Mouse (Mus musculus): ENCODE measurements around the gene Rnf113a2. TPM values are rescaled to one million over a fixed set of nuclear protein-coding genes. Genes with fewer than 3 reads are reported as not detected.

The Rnf113a2 gene
- total and polyA plus RNA-seq, 3 experiments, result 0.10 to 0.15 TPM; not detected in 1

DNA sequence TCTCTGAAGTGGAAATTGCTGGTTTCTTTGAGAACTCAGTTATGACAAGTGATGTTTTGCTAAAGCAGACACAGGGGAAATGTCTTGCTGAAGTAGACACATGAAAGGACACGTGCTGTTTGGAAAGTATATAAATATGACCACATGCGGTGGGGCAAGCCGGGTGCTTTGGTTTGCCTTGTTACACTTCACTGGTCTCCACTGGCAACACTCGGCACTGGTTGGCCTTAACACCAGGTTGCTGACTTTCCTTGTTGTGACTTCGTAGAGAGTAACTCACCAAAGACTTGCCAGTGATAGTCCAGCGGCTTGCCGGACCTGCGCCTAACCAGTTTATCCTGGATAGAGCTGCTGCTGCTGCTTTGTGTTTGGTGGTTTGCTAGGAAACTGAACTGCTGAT is 28.9 kb upstream of the Rnf113a2 start:
- Histone ChIP-seq H3K27ac (ENCODE audit: control insufficient read depth, low read depth, low read length) (no peak overlapping the region), H3K27me3 (ENCODE audit: control insufficient read depth in 1 of 2, insufficient read depth in 2 of 2, low read length in 2 of 2) (no peaks in the 10 kb centered on the region), H3K4me3 (ENCODE audit: control insufficient read depth in 1 of 2, insufficient read depth in 1 of 2, low read depth in 2 of 2, low read length in 2 of 2) (no peak overlapping the region), H3K79me2 (ENCODE audit: control insufficient read depth, insufficient read depth, low read length, poor library complexity) (no peaks in the 10 kb centered on the region), H3K36me3 (ENCODE audit: control insufficient read depth in 1 of 2, insufficient read depth in 2 of 2, low read length in 2 of 2) (peaks cover 0 to 10% of the 10 kb centered on the region in 2 experiments; a peak in 2 of 4 replicates), H3K9me3 (replicated peaks; ENCODE audit: insufficient read depth, low read length) (no peaks in the 10 kb centered on the region), H3K9ac (ENCODE audit: control insufficient read depth, low read depth, low read length, poor library complexity, severe bottlenecking) (no peak overlapping the region), H3K4me1 (ENCODE audit: control insufficient read depth in 1 of 2, insufficient read depth in 2 of 2, low read length in 2 of 2) (peaks cover 0 to 8% of the 10 kb centered on the region in 2 experiments; a peak in 3 of 4 replicates)
- DNase-seq (ENCODE audit: low read depth, low spot score), result no peak
- TF ChIP-seq BHLHE40 (IDR thresholded peaks at IDR 0.05; ENCODE audit: borderline replicate concordance, low read depth, low read length), result no peak

DNA sequence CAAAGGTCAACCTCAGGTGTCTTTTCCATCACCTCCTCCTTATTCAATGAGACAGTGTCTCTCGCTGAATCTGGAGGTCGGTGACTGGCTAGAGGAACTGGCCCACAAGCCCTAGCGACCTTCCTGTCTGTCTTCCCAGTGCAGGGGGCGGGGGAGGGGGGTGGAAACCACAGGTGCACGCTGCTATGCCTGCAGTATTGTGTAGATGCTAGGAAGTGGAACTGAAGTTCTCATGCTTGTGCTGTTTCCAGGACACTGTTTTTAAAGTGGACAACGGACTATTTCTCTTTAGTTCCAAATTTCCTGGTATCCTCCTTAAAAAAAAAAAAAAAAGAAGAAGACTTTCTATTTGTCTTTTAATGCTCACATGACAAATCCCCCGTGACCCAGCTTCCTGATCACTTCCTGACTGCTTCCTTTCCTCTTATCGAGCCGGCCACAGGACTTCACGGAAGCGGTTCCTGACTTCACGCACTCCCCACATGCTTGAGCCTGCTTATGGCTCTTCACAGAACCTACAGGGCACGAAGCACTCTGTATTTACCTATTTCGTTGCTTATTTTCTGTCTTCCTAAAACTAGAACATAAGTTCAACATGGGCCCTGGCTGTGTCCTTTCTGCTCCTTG is 28.1 kb upstream of the Rnf113a2 start:
- Histone ChIP-seq H3K27me3 (ENCODE audit: control insufficient read depth in 1 of 2, insufficient read depth in 2 of 2, low read length in 2 of 2) (no peaks in the 10 kb centered on the region), H3K9me3 (replicated peaks; ENCODE audit: insufficient read depth, low read length) (no peaks in the 10 kb centered on the region), H3K27ac (ENCODE audit: control insufficient read depth, low read depth, low read length) (no peak overlapping the region), H3K4me1 (ENCODE audit: control insufficient read depth in 1 of 2, insufficient read depth in 2 of 2, low read length in 2 of 2) (peaks cover 0 to 8% of the 10 kb centered on the region in 2 experiments; a peak in 3 of 4 replicates), H3K4me3 (ENCODE audit: control insufficient read depth in 1 of 2, insufficient read depth in 1 of 2, low read depth in 2 of 2, low read length in 2 of 2) (no peak overlapping the region), H3K9ac (ENCODE audit: control insufficient read depth, low read depth, low read length, poor library complexity, severe bottlenecking) (no peak overlapping the region), H3K79me2 (ENCODE audit: control insufficient read depth, insufficient read depth, low read length, poor library complexity) (no peaks in the 10 kb centered on the region), H3K36me3 (ENCODE audit: control insufficient read depth in 1 of 2, insufficient read depth in 2 of 2, low read length in 2 of 2) (peaks cover 0 to 10% of the 10 kb centered on the region in 2 experiments; a peak in 2 of 4 replicates)
- no peak for DNase-seq (ENCODE audit: low read depth, low spot score)
- no peak for TF ChIP-seq MAX (IDR thresholded peaks at IDR 0.05; ENCODE audit: low read length)
- TF ChIP-seq ELF1 (IDR thresholded peaks at IDR 0.05; ENCODE audit: low read depth, low read length), result no peak
- TF ChIP-seq HCFC1 (IDR thresholded peaks at IDR 0.05; ENCODE audit: low read depth, low read length), result no peak
- TF ChIP-seq CHD2 (IDR thresholded peaks at IDR 0.05; ENCODE audit: low read length), result no peak

DNA sequence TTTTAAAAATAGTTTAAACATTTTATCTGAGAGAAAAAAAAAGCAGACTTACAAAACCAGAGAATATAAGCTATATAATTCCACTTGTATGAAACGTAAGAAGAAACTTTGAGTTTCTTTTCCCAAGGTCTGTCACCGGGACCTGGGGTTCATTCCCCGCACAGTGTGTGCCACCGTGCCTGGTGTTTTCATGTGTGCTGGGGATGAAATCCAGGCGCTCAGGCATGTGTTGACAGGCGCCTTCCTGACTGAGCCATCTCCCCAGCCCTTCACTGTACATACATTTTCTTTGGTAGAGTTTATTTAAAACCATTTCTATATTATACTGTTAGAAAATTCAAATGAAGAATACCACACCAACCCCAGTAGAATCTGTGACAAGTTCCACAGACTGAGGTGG is 26.7 kb upstream of the Rnf113a2 start:
- no peak overlapping the region for H3K4me3 ChIP-seq (ENCODE audit: control insufficient read depth in 1 of 2, insufficient read depth in 1 of 2, low read depth in 2 of 2, low read length in 2 of 2)
- no peaks in the 10 kb centered on the region; a peak in 1 of 4 replicates for H3K36me3 ChIP-seq (ENCODE audit: control insufficient read depth in 1 of 2, insufficient read depth in 2 of 2, low read length in 2 of 2)
- no peaks in the 10 kb centered on the region for H3K9me3 ChIP-seq (replicated peaks; ENCODE audit: insufficient read depth, low read length)
- no peak overlapping the region for H3K27ac ChIP-seq (ENCODE audit: control insufficient read depth, low read depth, low read length)
- H3K79me2 ChIP-seq (ENCODE audit: control insufficient read depth, insufficient read depth, low read length, poor library complexity), result no peaks in the 10 kb centered on the region
- H3K4me1 ChIP-seq (ENCODE audit: control insufficient read depth in 1 of 2, insufficient read depth in 2 of 2, low read length in 2 of 2), result no peaks in the 10 kb centered on the region; a peak in 1 of 4 replicates
- no peak for DNase-seq (ENCODE audit: low read depth, low spot score)
- H3K9ac ChIP-seq (ENCODE audit: control insufficient read depth, low read depth, low read length, poor library complexity, severe bottlenecking), result no peak overlapping the region
- H3K27me3 ChIP-seq (ENCODE audit: control insufficient read depth in 1 of 2, insufficient read depth in 2 of 2, low read length in 2 of 2), result no peaks in the 10 kb centered on the region
- TF ChIP-seq TCF12 (IDR thresholded peaks at IDR 0.05; ENCODE audit: low read depth, low read length), result no peak

DNA sequence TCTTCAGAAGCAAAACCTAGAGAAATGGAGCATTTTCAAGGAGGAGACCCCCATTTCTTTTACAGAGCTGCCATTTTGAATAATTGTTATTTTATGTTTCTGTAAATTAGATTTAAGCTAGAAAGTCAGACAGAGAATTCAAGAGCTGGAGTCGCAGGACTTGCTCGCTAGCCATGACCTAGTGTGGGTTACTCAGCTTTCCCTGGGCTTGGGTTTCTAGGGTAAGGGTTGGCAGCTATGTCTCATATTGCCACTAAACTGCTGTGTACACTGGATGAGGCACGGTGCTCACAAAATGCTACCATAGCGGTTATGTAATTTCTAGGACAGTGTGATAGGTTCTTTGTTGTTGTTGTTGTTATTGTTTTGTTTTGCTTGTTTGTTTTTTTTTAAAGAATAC is 24.3 kb upstream of the Rnf113a2 start:
- no peaks in the 10 kb centered on the region for H3K4me1 ChIP-seq (ENCODE audit: control insufficient read depth in 1 of 2, insufficient read depth in 2 of 2, low read length in 2 of 2)
- H3K9me3 ChIP-seq (replicated peaks; ENCODE audit: insufficient read depth, low read length), result no peaks in the 10 kb centered on the region
- H3K9ac ChIP-seq (ENCODE audit: control insufficient read depth, low read depth, low read length, poor library complexity, severe bottlenecking), result no peak overlapping the region
- no peak overlapping the region for H3K27ac ChIP-seq (ENCODE audit: control insufficient read depth, low read depth, low read length)
- peaks cover 0 to 3% of the 10 kb centered on the region in 2 experiments; a peak in 1 of 4 replicates for H3K36me3 ChIP-seq (ENCODE audit: control insufficient read depth in 1 of 2, insufficient read depth in 2 of 2, low read length in 2 of 2)
- H3K79me2 ChIP-seq (ENCODE audit: control insufficient read depth, insufficient read depth, low read length, poor library complexity), result no peaks in the 10 kb centered on the region
- no peak overlapping the region for H3K4me3 ChIP-seq (ENCODE audit: control insufficient read depth in 1 of 2, insufficient read depth in 1 of 2, low read depth in 2 of 2, low read length in 2 of 2)
- no peak for DNase-seq (ENCODE audit: low read depth, low spot score)
- H3K27me3 ChIP-seq (ENCODE audit: control insufficient read depth in 1 of 2, insufficient read depth in 2 of 2, low read length in 2 of 2), result no peaks in the 10 kb centered on the region
- TF ChIP-seq ZNF384 (IDR thresholded peaks at IDR 0.05; ENCODE audit: low read depth, low read length) (no peak), MXI1 (IDR thresholded peaks at IDR 0.05; ENCODE audit: low read depth, low read length) (no peak), KAT2A (conservative IDR thresholded peaks at IDR 0.05; ENCODE audit: low read depth, low read length) (no peak), TBP (IDR thresholded peaks at IDR 0.05; ENCODE audit: low read depth, low read length) (no peak), SMC3 (IDR thresholded peaks at IDR 0.05; ENCODE audit: low read depth, low read length) (no peak), GABPA (IDR thresholded peaks at IDR 0.05; ENCODE audit: low read depth, low read length) (no peak), RCOR1 (IDR thresholded peaks at IDR 0.05; ENCODE audit: low read depth, low read length) (no peak), MYC (IDR thresholded peaks at IDR 0.05; ENCODE audit: low read depth, low read length) (no peak), CTCF (IDR thresholded peaks at IDR 0.05 in 2 of 3, conservative IDR thresholded peaks at IDR 0.05 in 1 of 3; ENCODE audit: control insufficient read depth in 1 of 3, insufficient read depth in 1 of 3, low read depth in 2 of 3, low read length in 3 of 3, poor library complexity in 1 of 3, severe bottlenecking in 1 of 3) (no peak), TAL1 (IDR thresholded peaks at IDR 0.05; ENCODE audit: low read length) (no peak), NELFE (IDR thresholded peaks at IDR 0.05; ENCODE audit: low read depth, low read length) (no peak), JUND (IDR thresholded peaks at IDR 0.05; ENCODE audit: low read depth, low read length) (no peak), CHD1 (IDR thresholded peaks at IDR 0.05; ENCODE audit: low read depth, low read length) (no peak), ZC3H11A (IDR thresholded peaks at IDR 0.05; ENCODE audit: low read depth, low read length) (no peak), UBTF (IDR thresholded peaks at IDR 0.05; ENCODE audit: borderline replicate concordance, insufficient read depth, low read depth, low read length) (no peak), HCFC1 (IDR thresholded peaks at IDR 0.05; ENCODE audit: low read depth, low read length) (no peak), TCF12 (IDR thresholded peaks at IDR 0.05; ENCODE audit: low read depth, low read length) (no peak)

All from MEL (cell line).